Mouse (Mus musculus): Measurements from ENCODE around the gene Ush2a.

- TF ChIP-seq CTCF (IDR thresholded peaks at IDR 0.05; ENCODE audit: low read depth, low read length) (no peak), POLR2A (IDR thresholded peaks at IDR 0.05; ENCODE audit: extremely low read depth, insufficient read depth, low read length) (no peak)
These were observed 128.3 kb downstream of the Ush2a start for GRCm38 (mm10) chr1:188390080-188390479.
